Mouse (Mus musculus): ENCODE results near the gene Evx2. TPM values are rescaled to one million over a fixed set of nuclear protein-coding genes. Genes with fewer than 3 reads are reported as not detected.

Gene Evx2
- polyA plus RNA-seq, 1 experiment from 2014 or later: 0.47 TPM

DNA sequence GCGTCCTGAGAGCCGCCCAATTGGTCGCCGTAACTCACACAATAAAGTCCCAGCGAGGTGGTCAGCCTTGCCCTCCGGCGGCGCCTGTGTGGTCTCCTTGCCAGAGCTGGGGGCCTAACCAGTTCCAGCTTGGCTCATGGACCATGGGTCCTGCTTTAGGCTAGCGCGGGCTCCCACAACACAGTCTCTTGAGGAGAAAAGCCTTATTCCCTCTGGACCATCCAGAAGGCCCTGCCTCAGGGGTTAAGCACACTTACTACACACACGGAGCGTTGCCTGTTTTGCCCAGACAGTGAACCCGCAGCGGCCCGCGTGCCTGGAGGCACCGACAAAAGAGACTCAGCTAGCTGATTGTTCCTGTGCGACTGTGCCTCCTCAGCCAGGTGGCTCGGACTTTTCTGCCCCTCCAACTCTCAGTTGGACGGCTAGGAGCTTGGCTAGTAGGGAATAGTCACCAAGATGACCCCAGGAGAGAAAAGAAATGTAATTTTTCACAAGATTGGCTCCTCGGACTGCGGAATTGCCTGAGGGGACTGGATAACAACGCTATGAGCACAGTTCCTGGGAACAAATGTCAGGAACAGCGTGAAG lies 14.6 kb upstream of the Evx2 start:
- no peak overlapping the region for H3K4me3 ChIP-seq
- peaks cover 100% of the 10 kb centered on the region for H3K27me3 ChIP-seq (ENCODE audit: insufficient read depth, poor library complexity, severe bottlenecking)
- no peaks in the 10 kb centered on the region for H3K36me3 ChIP-seq
- no peaks in the 10 kb centered on the region for H3K9me3 ChIP-seq
- H3K27ac ChIP-seq: no peak overlapping the region
- WGBS: 2% methylated on average over 24 of the region's 24 CpGs
- peaks cover 9% of the 10 kb centered on the region; the same call in 1 of the 2 replicates for H3K4me1 ChIP-seq (replicated peaks)
- peak; percentile 48 for DNase-seq (ENCODE audit: low spot score)

DNA sequence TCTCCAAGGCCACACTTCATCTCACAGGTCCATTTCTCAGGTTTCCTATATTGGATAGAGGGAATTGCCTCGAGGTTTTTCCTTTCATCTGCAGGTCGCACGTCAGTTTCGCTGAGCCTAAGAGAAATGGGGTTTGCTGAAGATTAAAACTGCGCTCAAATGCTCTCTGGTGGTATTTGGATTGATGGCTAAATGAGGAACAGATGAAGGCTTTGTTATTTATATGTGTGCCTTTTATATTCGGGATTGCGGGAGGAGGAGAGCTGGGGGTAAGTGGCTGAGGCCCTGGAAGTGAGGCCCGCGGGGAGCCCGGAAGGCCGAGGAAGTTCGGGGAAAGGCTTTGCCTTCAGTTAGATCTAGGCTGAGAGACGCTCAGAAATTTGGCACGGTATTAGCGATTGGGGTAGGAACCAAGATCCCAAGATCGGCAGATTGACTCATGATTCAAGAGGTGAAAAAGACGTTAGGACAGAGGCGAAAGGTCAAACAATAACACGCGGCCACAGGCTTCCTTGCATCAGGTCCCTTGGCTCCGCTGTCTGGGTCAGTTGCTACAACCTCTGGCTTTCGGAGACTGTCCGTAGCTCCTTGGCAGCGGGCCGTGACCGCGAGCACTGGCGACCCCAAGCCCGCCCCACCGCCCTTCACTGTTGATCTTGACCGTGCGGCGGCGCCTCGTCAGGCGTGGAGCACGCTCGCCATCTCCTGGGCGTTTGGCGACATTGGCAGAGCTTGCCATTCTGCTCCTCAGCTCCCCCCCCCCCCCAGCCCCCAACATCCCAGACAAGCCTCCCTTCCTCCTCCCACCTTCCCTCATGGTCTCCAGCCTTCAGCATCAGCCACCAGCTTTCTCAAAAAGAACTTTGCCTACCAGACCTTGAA lies 13.4 kb upstream of the Evx2 start:
- DNase-seq (ENCODE audit: low spot score): peak; percentile 83
- H3K27ac ChIP-seq: no peak overlapping the region
- H3K4me1 ChIP-seq (replicated peaks): peaks cover 20% of the 10 kb centered on the region
- H3K27me3 ChIP-seq (ENCODE audit: insufficient read depth, poor library complexity, severe bottlenecking): peaks cover 100% of the 10 kb centered on the region
- H3K9me3 ChIP-seq: no peaks in the 10 kb centered on the region
- H3K36me3 ChIP-seq: no peaks in the 10 kb centered on the region
- 1% methylated on average over 40 of the region's 40 CpGs for WGBS
- peak overlapping the region; percentile 34 for H3K4me3 ChIP-seq

DNA sequence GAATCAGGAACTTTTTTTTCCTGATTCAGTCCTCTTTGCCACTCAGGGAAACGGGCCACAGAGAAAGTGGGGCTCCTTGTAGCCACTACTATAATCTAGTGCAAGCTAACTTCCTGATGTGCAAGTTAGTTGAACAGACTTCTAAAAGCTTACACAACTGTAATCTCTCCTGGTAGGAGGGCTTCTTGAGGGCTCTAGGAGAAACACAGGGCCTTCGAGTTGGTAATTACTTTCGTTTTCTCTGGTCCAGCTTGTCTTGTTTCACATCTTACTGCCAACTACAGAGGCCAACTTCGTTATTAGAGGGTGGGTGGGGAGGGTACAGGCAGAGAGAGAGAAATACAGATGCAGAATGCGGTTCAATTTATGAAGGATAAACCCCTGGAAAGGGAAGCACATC lies 12.5 kb upstream of the Evx2 start:
- WGBS: 2% methylated on average over 5 of the region's 5 CpGs
- peaks cover 100% of the 10 kb centered on the region for H3K27me3 ChIP-seq (ENCODE audit: insufficient read depth, poor library complexity, severe bottlenecking)
- H3K36me3 ChIP-seq: no peaks in the 10 kb centered on the region
- peak; percentile 27 for DNase-seq (ENCODE audit: low spot score)
- H3K27ac ChIP-seq: no peak overlapping the region
- no peak overlapping the region for H3K4me3 ChIP-seq
- peaks cover 21% of the 10 kb centered on the region for H3K4me1 ChIP-seq (replicated peaks)
- H3K9me3 ChIP-seq: no peaks in the 10 kb centered on the region

DNA sequence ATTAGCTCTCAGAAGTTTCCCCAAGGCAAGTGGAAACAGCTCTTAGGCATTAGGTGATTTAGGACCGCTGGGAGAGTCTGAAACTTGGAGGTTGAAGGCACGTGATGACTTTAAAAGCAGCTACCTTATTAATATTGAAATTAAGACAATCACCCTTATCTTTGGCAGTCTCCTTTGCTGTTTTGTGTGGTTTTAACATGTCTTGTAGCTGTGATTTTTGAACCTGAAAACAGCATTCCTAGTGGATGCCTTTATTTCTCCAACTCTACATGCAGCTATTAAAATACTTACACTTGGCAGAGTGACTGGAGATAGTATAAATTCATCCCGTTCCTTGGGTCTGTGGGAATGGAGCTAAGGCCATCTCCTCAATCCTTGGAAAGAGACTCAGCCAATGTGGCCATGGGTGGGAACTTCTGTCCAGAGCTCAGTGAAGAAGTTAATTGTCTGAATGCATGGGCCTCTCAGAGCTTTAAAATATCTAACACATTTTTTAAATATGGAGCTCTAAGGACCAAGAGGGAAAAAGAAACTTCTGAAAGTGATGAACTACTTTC lies 11.4 kb upstream of the Evx2 start:
- Histone ChIP-seq H3K4me3 (no peak overlapping the region), H3K9me3 (no peaks in the 10 kb centered on the region), H3K36me3 (no peaks in the 10 kb centered on the region), H3K4me1 (replicated peaks) (peaks cover 21% of the 10 kb centered on the region), H3K27me3 (ENCODE audit: insufficient read depth, poor library complexity, severe bottlenecking) (peaks cover 100% of the 10 kb centered on the region), H3K27ac (no peak overlapping the region)
- 1% methylated on average over 3 of the region's 3 CpGs for WGBS
- DNase-seq (ENCODE audit: low spot score): peak; percentile 8

DNA sequence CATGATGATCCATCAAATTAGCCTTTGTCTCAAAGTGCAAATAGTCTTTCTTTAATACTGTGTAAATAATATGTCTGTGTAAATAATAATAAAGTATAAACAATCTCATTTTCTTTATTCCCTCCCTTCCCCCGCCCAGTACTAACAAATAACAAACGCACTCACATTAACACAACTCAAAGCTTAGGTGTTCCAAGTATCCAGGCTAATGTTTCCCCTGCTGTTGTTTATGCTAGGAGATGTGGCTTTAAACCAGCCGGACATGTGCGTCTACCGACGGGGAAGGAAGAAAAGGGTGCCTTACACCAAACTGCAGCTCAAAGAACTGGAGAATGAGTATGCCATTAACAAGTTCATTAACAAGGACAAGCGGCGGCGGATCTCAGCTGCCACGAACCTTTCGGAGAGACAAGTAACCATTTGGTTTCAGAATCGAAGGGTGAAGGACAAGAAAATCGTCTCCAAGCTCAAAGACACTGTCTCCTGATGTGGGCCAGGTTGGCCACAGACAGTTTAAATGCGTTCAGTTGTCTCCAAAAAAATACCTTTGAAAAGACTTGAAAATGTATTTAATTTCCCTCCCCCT lies 10.4 kb upstream of the Evx2 start:
- 2% methylated on average over 14 of the region's 14 CpGs for WGBS
- peak; percentile 53 for DNase-seq (ENCODE audit: low spot score)

DNA sequence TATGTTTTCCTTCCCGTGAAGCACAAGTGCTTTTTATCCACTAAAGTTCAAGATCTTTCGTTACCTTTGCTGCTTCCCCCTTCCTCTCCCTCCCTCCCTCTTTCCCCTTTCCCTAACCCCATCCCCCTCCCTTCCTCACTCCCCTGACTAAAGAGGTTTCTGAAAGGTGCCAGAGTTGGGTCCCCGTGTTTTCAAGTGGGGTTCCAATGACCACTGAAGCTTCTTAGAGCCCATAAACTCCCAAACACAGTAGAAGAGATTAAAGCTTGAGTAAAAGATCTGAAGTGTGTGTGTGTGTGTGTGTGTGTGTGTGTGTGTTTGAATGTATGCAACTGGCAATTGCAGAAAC lies 9.8 kb upstream of the Evx2 start:
- H3K36me3 ChIP-seq: no peaks in the 10 kb centered on the region
- no peak overlapping the region for H3K27ac ChIP-seq
- H3K4me1 ChIP-seq (replicated peaks): peaks cover 19% of the 10 kb centered on the region
- H3K9me3 ChIP-seq: no peaks in the 10 kb centered on the region
- H3K4me3 ChIP-seq: no peak overlapping the region
- H3K27me3 ChIP-seq (ENCODE audit: insufficient read depth, poor library complexity, severe bottlenecking): peaks cover 100% of the 10 kb centered on the region
- WGBS: 2% methylated on average over 3 of the region's 3 CpGs
- DNase-seq (ENCODE audit: low spot score): peak; percentile 20

More for the DNA sequence above, 10.4 kb upstream of the Evx2 start:
- Histone ChIP-seq H3K9me3 (no peaks in the 10 kb centered on the region), H3K27me3 (ENCODE audit: insufficient read depth, poor library complexity, severe bottlenecking) (peaks cover 100% of the 10 kb centered on the region), H3K36me3 (no peaks in the 10 kb centered on the region), H3K27ac (no peak overlapping the region), H3K4me3 (no peak overlapping the region), H3K4me1 (replicated peaks) (peaks cover 19% of the 10 kb centered on the region)

DNA sequence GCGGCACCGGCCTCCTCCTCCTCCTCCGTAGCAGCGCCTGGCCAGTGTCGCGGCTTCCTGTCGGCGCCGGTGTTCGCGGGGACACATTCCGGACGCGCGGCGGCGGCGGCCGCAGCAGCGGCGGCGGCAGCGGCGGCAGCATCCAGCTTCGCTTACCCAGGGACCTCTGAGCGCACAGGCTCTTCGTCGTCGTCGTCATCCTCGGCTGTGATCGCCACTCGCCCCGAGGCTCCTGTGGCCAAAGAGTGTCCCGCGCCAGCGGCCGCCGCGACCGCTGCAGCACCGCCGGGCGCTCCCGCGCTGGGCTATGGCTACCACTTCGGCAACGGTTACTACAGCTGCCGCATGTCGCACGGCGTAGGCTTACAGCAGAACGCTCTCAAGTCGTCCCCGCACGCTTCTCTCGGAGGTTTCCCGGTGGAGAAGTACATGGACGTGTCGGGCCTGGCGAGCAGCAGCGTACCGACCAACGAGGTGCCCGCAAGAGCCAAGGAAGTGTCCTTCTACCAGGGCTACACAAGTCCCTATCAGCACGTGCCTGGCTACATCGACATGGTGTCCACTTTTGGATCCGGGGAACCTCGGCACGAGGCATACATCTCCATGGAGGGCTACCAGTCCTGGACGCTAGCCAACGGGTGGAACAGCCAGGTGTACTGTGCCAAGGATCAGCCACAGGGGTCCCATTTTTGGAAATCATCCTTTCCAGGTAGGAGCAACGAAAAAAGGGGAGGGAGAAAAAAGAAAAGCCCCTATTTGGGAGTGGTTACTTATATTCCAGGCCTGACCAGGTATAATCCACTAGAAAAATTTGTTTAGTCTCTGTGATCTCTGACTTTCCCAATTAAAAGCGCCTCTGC lies 9.2 kb upstream of the Evx2 start:
- H3K27ac ChIP-seq: no peak overlapping the region
- H3K9me3 ChIP-seq: no peaks in the 10 kb centered on the region
- peak overlapping the region; percentile 49 for H3K4me3 ChIP-seq
- H3K27me3 ChIP-seq (ENCODE audit: insufficient read depth, poor library complexity, severe bottlenecking): peaks cover 100% of the 10 kb centered on the region
- H3K4me1 ChIP-seq (replicated peaks): peaks cover 19% of the 10 kb centered on the region
- under 1% methylated on average over 74 of the region's 74 CpGs for WGBS
- DNase-seq (ENCODE audit: low spot score): peak; percentile 75
- H3K36me3 ChIP-seq: no peaks in the 10 kb centered on the region

DNA sequence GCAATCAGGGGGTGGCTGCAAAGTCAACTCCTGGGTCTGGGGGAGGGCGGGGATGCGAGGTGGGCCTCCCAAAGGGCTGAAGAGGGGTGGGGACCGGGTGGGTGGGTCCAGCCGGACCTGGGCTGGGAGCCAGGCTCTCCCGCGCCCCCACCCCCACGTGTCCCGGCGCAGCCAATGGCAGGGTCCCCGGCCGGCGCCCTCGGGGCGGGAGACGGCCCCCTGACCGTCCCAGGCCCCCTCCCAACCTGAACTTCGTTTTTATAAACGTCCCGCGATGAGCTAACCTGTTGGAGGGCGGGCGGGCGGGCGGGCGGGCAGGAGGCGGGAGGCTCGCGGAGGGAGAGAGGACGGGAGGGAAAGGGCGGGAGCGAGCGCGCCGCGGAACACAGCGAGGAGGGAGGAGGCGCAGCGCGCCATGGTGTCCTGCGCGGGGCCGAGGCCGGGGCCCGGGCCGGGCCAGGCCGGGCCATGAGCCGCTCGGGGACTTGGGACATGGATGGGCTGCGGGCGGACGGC lies 8.5 kb upstream of the Evx2 start, which contains the start of gene Hoxd13:
TSS of gene Hoxd13 (plus strand) at position 469 of the 516 bp plus-strand sequence.
- Histone ChIP-seq H3K4me3 (peak within 1 kb of the TSS; percentile 49), H3K36me3 (no peaks in the 10 kb centered on the region), H3K27me3 (ENCODE audit: insufficient read depth, poor library complexity, severe bottlenecking) (peaks cover 100% of the 10 kb centered on the region), H3K27ac (no peak within 1 kb of the TSS), H3K4me1 (replicated peaks) (peaks cover 17% of the 10 kb centered on the region), H3K9me3 (no peaks in the 10 kb centered on the region)
- under 1% methylated on average over 46 of the region's 51 CpGs for WGBS
- DNase-seq (ENCODE audit: low spot score): no peak

DNA sequence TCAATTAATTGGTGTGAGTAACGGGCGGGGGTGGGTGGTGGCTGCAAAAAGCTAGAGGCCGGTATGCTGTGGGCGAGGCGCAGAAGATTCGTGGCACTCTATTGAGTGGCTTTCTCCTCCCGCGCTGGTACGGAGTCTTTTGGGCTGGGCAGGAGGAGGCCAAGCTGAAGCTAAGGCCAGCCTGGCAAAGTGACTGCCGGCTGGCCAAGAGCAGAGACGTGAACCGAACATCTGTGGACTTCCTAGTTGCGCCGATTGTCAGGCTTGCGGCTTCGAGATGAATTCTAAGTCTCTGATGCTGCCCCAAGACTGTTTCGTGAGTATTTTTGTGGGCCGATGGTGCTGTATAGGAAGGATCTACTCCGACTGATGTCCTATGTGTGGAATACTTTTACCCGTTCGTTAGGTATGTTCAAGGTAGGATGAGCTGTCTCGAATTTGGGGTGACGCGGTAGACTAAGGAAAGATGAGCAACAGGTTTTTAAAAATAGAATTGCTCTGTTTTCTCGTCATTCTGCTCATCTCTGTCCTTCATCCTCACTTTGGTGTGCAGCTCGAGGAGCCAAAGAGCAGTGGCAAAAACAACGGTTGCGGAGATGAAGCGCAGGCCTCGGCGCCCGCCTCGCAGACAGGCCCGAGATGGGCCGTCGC lies 8.0 kb upstream of the Evx2 start:
- Histone ChIP-seq H3K27ac (no peak overlapping the region), H3K4me1 (replicated peaks) (peaks cover 12% of the 10 kb centered on the region), H3K36me3 (no peaks in the 10 kb centered on the region), H3K9me3 (no peaks in the 10 kb centered on the region), H3K27me3 (ENCODE audit: insufficient read depth, poor library complexity, severe bottlenecking) (peaks cover 100% of the 10 kb centered on the region), H3K4me3 (no peak overlapping the region)
- WGBS: 2% methylated on average over 36 of the region's 36 CpGs
- peak; percentile 57 for DNase-seq (ENCODE audit: low spot score)

DNA sequence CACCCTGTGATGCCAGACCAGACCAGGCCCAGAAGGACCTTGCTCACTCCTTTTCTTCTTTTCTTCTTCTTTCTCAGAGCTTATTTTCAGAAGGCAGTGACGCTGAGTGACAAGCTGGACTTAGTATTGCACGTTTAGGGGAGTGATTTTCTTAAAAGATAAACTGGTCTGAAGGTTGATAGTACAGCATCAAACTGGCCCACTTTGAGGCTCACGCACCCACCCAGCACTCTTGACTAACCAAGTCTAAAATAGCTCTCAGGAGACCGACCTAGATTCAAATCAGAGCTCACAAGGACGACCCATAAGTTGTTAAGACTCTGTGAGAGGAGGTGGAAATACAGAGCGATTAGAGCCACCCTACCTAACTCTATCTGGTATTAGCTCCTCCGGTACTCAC lies 7.1 kb upstream of the Evx2 start:
- H3K9me3 ChIP-seq: no peaks in the 10 kb centered on the region
- H3K4me1 ChIP-seq (replicated peaks): peaks cover 15% of the 10 kb centered on the region
- 3% methylated on average over 7 of the region's 7 CpGs for WGBS
- DNase-seq (ENCODE audit: low spot score): no peak
- peaks cover 100% of the 10 kb centered on the region for H3K27me3 ChIP-seq (ENCODE audit: insufficient read depth, poor library complexity, severe bottlenecking)
- H3K36me3 ChIP-seq: no peaks in the 10 kb centered on the region
- H3K27ac ChIP-seq: no peak overlapping the region
- H3K4me3 ChIP-seq: no peak overlapping the region

DNA sequence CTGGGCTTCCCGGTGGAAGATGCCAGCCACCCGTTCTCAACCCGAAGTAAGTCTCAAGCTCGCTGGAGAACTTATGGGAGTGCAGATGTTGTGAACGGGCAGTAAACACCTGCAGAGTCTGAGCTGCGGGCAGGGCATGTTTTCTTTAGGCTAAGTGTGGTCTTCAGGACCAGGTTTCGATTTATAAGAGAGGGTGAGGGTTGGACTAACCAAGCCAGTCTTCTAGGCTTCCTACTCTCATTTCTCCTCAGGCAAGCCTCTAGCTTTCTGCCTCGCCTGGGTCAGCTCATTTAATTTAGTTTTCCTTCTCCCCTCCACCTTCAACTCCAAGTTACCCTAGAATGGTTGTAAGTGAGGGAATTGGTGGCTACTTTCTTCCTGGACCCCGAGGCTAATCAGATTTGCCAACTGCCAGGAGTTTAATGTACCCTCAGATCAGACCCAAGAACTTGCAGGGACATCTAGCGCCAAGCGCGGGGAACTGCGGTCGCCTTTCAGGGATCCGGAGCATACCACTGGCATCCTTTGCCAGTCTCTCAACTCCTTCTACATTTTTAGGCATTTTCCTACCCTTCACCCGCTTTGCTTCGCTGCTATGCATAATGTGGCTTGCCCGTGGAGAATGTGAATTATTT lies 4.1 kb upstream of the Evx2 start:
- H3K4me3 ChIP-seq: no peak overlapping the region
- H3K36me3 ChIP-seq: no peaks in the 10 kb centered on the region
- H3K27ac ChIP-seq: no peak overlapping the region
- no peaks in the 10 kb centered on the region for H3K9me3 ChIP-seq
- WGBS: 6% methylated on average over 18 of the region's 18 CpGs
- DNase-seq (ENCODE audit: low spot score): peak; percentile 70
- peaks cover 19% of the 10 kb centered on the region for H3K4me1 ChIP-seq (replicated peaks)
- peaks cover 100% of the 10 kb centered on the region for H3K27me3 ChIP-seq (ENCODE audit: insufficient read depth, poor library complexity, severe bottlenecking)

All from hindbrain, embryonic 10.5 days (tissue).